Comparison of ENCODE assay signal across 22 mouse cellular contexts in the genomic region with DNA sequence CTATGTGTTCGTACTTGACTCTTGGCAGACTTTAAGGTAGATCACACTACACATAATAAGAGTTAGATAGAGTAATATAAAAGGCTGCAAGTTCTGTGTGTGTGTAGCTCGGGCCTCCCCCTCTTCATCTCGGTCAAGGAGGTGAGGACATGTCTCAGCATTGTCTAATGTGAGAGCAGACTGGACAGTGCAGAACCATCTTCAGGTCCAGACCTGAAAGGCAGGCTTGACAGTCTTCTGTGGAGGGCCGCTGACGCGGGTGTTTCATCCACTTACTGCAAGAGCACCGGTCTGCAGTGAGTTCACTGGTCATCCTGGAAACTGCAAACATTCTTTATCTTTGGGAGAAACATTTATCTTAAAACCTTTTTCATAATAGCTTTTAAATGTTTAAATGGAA.
"Had no signal": no experiment of that assay in that cellular context is flagged by ENCODE, and none has a peak within 500 bp of the region (broad histone marks: within the 10 kb centered on the region; RNA-seq: fewer than 3 reads in every experiment).

No protein-coding gene starts in this region.

- H3K27me3 ChIP-seq: kidney, embryonic 15.5 days; lung, embryonic 15.5 days; megakaryocyte, embryonic 14.5 days; midbrain, embryonic 13.5 days; neural tube, embryonic 13.5 days; stomach, embryonic 15.5 days had no signal

- H3K27ac ChIP-seq: hindbrain, postnatal 0 days; left cerebral cortex, adult 2 months; liver, embryonic 14.5 days; lung, embryonic 15.5 days; midbrain, embryonic 10.5 days; midbrain, embryonic 13.5 days; neural tube, embryonic 13.5 days; stomach, embryonic 15.5 days had no signal

- H3K4me3 ChIP-seq: kidney, embryonic 15.5 days; left cerebral cortex, adult 2 months; lung, embryonic 15.5 days; megakaryocyte, embryonic 14.5 days; midbrain, embryonic 10.5 days; midbrain, embryonic 13.5 days; myocyte; neural tube, embryonic 13.5 days; stomach, embryonic 15.5 days had no signal

- DNase-seq: layer of hippocampus, postnatal 36 days; lung, adult 18-20 months; lung, postnatal 10 days; lung, postnatal 36 days; retina, postnatal 1 day; right cerebral cortex, postnatal 25 days; spleen, adult 18-20 months; thymus, postnatal 25 days had no signal

- H3K9ac ChIP-seq: kidney, embryonic 15.5 days; liver, embryonic 14.5 days; lung, embryonic 15.5 days; midbrain, embryonic 13.5 days; neural tube, embryonic 13.5 days; stomach, embryonic 15.5 days had no signal

- ATAC-seq: hindbrain, postnatal 0 days; inflammation-experienced regulatory T-cells, adult 6 months; midbrain, embryonic 13.5 days; midbrain, embryonic 16.5 days had no signal

- H3K4me2 ChIP-seq: kidney, embryonic 15.5 days; liver, embryonic 11.5 days; lung, embryonic 15.5 days; midbrain, embryonic 13.5 days; neural tube, embryonic 13.5 days; stomach, embryonic 15.5 days had no signal

- H3K4me1 ChIP-seq: kidney, embryonic 15.5 days; lung, embryonic 15.5 days; midbrain, embryonic 10.5 days; midbrain, embryonic 13.5 days; neural tube, embryonic 13.5 days; stomach, embryonic 15.5 days had no signal

- H3K9me3 ChIP-seq: kidney, embryonic 15.5 days; lung, embryonic 15.5 days; midbrain, embryonic 10.5 days; midbrain, embryonic 13.5 days; neural tube, embryonic 13.5 days; stomach, embryonic 15.5 days had no signal
